Mouse (Mus musculus): ENCODE data around the gene Coro2a.
"Not testable (repeated sequence)": the region's sequence is repeated elsewhere in the genome, so short reads cannot be mapped to it uniquely, and the experiment has no call there.

Coro2a gene

GRCm38 (mm10) chr4:46584536-46584935 lies 17.5 kb downstream of the Coro2a start:
- DNase-seq (ENCODE audit: low spot score in 2 of 2), result not testable (repeated sequence)

- DNase-seq (ENCODE audit: low spot score in 2 of 2), result not testable (repeated sequence)
Measured at GRCm38 (mm10) chr4:46584084-46584483, 17.9 kb downstream of the Coro2a start.

GRCm38 (mm10) chr4:46582024-46582423 lies 20.0 kb downstream of the Coro2a start:
- not testable (repeated sequence) for DNase-seq (ENCODE audit: low spot score in 2 of 2)

- not testable (repeated sequence) for DNase-seq (ENCODE audit: low spot score in 2 of 2)
Measured at GRCm38 (mm10) chr4:46581577-46581976, 20.4 kb downstream of the Coro2a start.

GRCm38 (mm10) chr4:46580799-46581243 lies 21.2 kb downstream of the Coro2a start:
- not testable (repeated sequence) for DNase-seq (ENCODE audit: low spot score in 2 of 2)

- not testable (repeated sequence) for DNase-seq (ENCODE audit: low spot score in 2 of 2)
Measured at GRCm38 (mm10) chr4:46578796-46579346, 23.1 kb downstream of the Coro2a start.

- DNase-seq (ENCODE audit: low spot score in 2 of 2), result no peak
Measured at GRCm38 (mm10) chr4:46578228-46578627, 23.8 kb downstream of the Coro2a start.

- not testable (repeated sequence) for DNase-seq (ENCODE audit: low spot score in 2 of 2)
Measured at GRCm38 (mm10) chr4:46575509-46576284, 26.3 kb downstream of the Coro2a start.

GRCm38 (mm10) chr4:46574841-46575240 lies 27.2 kb downstream of the Coro2a start:
- DNase-seq (ENCODE audit: low spot score in 2 of 2), result no peak

GRCm38 (mm10) chr4:46574024-46574753 lies 27.8 kb downstream of the Coro2a start:
- DNase-seq (ENCODE audit: low spot score in 2 of 2), result no peak

GRCm38 (mm10) chr4:46572616-46573015 lies 29.4 kb downstream of the Coro2a start:
- DNase-seq (ENCODE audit: low spot score in 2 of 2), result no peak

- DNase-seq (ENCODE audit: low spot score in 2 of 2), result no peak
Measured at GRCm38 (mm10) chr4:46571744-46572143, 30.3 kb downstream of the Coro2a start.

- DNase-seq (ENCODE audit: low spot score in 2 of 2), result peak in 1 of 2 experiments; percentile 28
Measured at GRCm38 (mm10) chr4:46569671-46570070, 32.3 kb downstream of the Coro2a start.

GRCm38 (mm10) chr4:46568169-46568568 lies 33.8 kb downstream of the Coro2a start:
- no peak for DNase-seq (ENCODE audit: low spot score in 2 of 2)

GRCm38 (mm10) chr4:46566931-46567671 lies 34.9 kb downstream of the Coro2a start:
- no peak for DNase-seq (ENCODE audit: low spot score in 2 of 2)

- no peak for DNase-seq (ENCODE audit: low spot score in 2 of 2)
Measured at GRCm38 (mm10) chr4:46565393-46565955, 36.5 kb downstream of the Coro2a start.

GRCm38 (mm10) chr4:46564247-46564646 lies 37.8 kb downstream of the Coro2a start:
- DNase-seq (ENCODE audit: low spot score in 2 of 2), result no peak

- no peak for DNase-seq (ENCODE audit: low spot score in 2 of 2)
Measured at GRCm38 (mm10) chr4:46563847-46564246, 38.2 kb downstream of the Coro2a start.

GRCm38 (mm10) chr4:46562841-46563240 lies 39.2 kb downstream of the Coro2a start:
- no peak for DNase-seq (ENCODE audit: low spot score in 2 of 2)

GRCm38 (mm10) chr4:46562037-46562436 lies 40.0 kb downstream of the Coro2a start:
- no peak for DNase-seq (ENCODE audit: low spot score in 2 of 2)

- DNase-seq (ENCODE audit: low spot score in 2 of 2), result no peak
Measured at GRCm38 (mm10) chr4:46560069-46560705, 41.8 kb downstream of the Coro2a start.

Data from left cerebral cortex, adult 9 months (tissue).